Mouse (Mus musculus) heart, embryonic 11.5 days (tissue): Measurements from ENCODE around the gene Pafah2. TPM values are rescaled to one million over a fixed set of nuclear protein-coding genes. Genes with fewer than 3 reads are reported as not detected.

Experiments used
- ATAC-seq: fragments of 200-750 bp; cut with Nextera tagmentation; replicated peaks from 2 replicates; pipeline ENCODE4 v1.8.0; 2017; ENCODE audit warnings: moderate library complexity; ENCODE audit not compliant: insufficient number of reproducible peaks, low FRiP score, low TSS enrichment
- H3K27ac ChIP-seq: fragments of 300-500 bp; sonication (generic); 2 replicates; pipeline ENCODE4 v1.5.1; 2014; ENCODE audit warnings: mild to moderate bottlenecking, low read depth, low read length
- H3K27me3 ChIP-seq: fragments of 300-500 bp; sonication (generic); 2 replicates; pipeline ENCODE4 v1.6.1; 2014; ENCODE audit warnings: mild to moderate bottlenecking, low read length, mixed read lengths; ENCODE audit not compliant: control insufficient read depth, insufficient read depth
- H3K36me3 ChIP-seq: fragments of 300-500 bp; sonication (generic); 2 replicates; pipeline ENCODE4 v1.6.1; 2014; ENCODE audit warnings: mild to moderate bottlenecking, low read length, moderate library complexity, mixed read lengths; ENCODE audit not compliant: control insufficient read depth, insufficient read depth
- H3K4me1 ChIP-seq: fragments of 300-500 bp; sonication (generic); 2 replicates; pipeline ENCODE4 v1.6.1; 2014; ENCODE audit warnings: low read length; ENCODE audit not compliant: control insufficient read depth, insufficient read depth
- H3K4me2 ChIP-seq: fragments of 300-500 bp; sonication (generic); 2 replicates; pipeline ENCODE4 v1.6.1; 2014; ENCODE audit warnings: mild to moderate bottlenecking, moderate library complexity
- H3K4me3 ChIP-seq: fragments of 300-500 bp; sonication (generic); 2 replicates; pipeline ENCODE4 v1.5.1; 2014; ENCODE audit warnings: low read depth, low read length
- H3K9ac ChIP-seq: fragments of 300-500 bp; sonication (generic); 2 replicates; pipeline ENCODE4 v1.6.1; 2014; ENCODE audit warnings: mild to moderate bottlenecking, low read depth, low read length, moderate library complexity
- H3K9me3 ChIP-seq: fragments of 300-500 bp; sonication (generic); replicated peaks from 2 replicates; pipeline ENCODE4 v1.6.1; 2016; ENCODE audit warnings: low read length; ENCODE audit not compliant: control insufficient read depth
- WGBS: fragments of 180-500 bp; shearing (Covaris S2); extraction: QIAGEN DNeasy Blood & Tissue Kit; methylation state at CpG from one replicate; pipeline ENCODE4 v1.1.7; 2014; ENCODE audit not compliant: insufficient replicate concordance; 5-methylcytosine and 5-hydroxymethylcytosine counted together
- polyA plus RNA-seq: library from polyadenylated mRNA; unstranded; fragments of >200 nt; fragmentation: Nextera tagmentation; extraction: Ambion mirVana; gene quantifications from 2 replicates; pipeline ENCODE4 v1.2.1, GENCODE M21; 2014

Pafah2 gene
- polyA plus RNA-seq, 1 experiment from 2014 or later: 11.8 TPM

GRCm38 (mm10) chr4:134465789-134466188 is 69.7 kb downstream of the Pafah2 start:
- H3K4me1 ChIP-seq: peaks cover 9% of the 10 kb centered on the region; the same call in 1 of the 2 replicates
- no peaks in the 10 kb centered on the region for H3K9me3 ChIP-seq
- H3K27ac ChIP-seq: no peak overlapping the region
- no peak overlapping the region for H3K4me3 ChIP-seq
- no peak overlapping the region for H3K9ac ChIP-seq
- no peak overlapping the region for H3K4me2 ChIP-seq
- peaks cover 1% of the 10 kb centered on the region for H3K36me3 ChIP-seq
- no peak for ATAC-seq
- WGBS: 36% methylated on average over 12 of the region's 12 CpGs
- no peaks in the 10 kb centered on the region for H3K27me3 ChIP-seq

GRCm38 (mm10) chr4:134466381-134467262 is 70.5 kb downstream of the Pafah2 start:
- no peak overlapping the region for H3K27ac ChIP-seq
- ATAC-seq: no peak
- peak overlapping the region; percentile 92 for H3K9ac ChIP-seq
- H3K9me3 ChIP-seq: no peaks in the 10 kb centered on the region; the same call in 1 of the 2 replicates
- H3K4me2 ChIP-seq: peak overlapping the region; percentile 99; the same call in 1 of the 2 replicates
- 71% methylated on average over 11 of the region's 11 CpGs for WGBS
- H3K4me1 ChIP-seq: peaks cover 9% of the 10 kb centered on the region; the same call in 1 of the 2 replicates
- no peaks in the 10 kb centered on the region for H3K27me3 ChIP-seq
- peaks cover 9% of the 10 kb centered on the region for H3K36me3 ChIP-seq
- H3K4me3 ChIP-seq: no peak overlapping the region

GRCm38 (mm10) chr4:134467435-134468214 is 71.5 kb downstream of the Pafah2 start:
- peak; percentile 23 for ATAC-seq
- Histone ChIP-seq H3K27me3 (no peaks in the 10 kb centered on the region), H3K27ac (peak overlapping the region; percentile 89), H3K4me1 (peaks cover 9% of the 10 kb centered on the region; the same call in 1 of the 2 replicates), H3K9me3 (no peaks in the 10 kb centered on the region; the same call in 1 of the 2 replicates), H3K36me3 (peaks cover 9% of the 10 kb centered on the region), H3K9ac (peak overlapping the region; percentile 92), H3K4me2 (peak overlapping the region; percentile 99), H3K4me3 (peak overlapping the region; percentile 74)
- WGBS: under 1% methylated on average over 31 of the region's 31 CpGs

GRCm38 (mm10) chr4:134468215-134468575 is 72.1 kb downstream of the Pafah2 start, which contains the start of gene Stmn1:
Gene Stmn1, plus strand, starts transcription at chr4:134468320.
- ATAC-seq: peak; percentile 95
- H3K27ac ChIP-seq: peak within 1 kb of the TSS; percentile 89
- H3K4me1 ChIP-seq: peaks cover 9% of the 10 kb centered on the region; the same call in 1 of the 2 replicates
- under 1% methylated on average over 31 of the region's 31 CpGs for WGBS
- peak within 1 kb of the TSS; percentile 74 for H3K4me3 ChIP-seq
- H3K9me3 ChIP-seq: no peaks in the 10 kb centered on the region; the same call in 1 of the 2 replicates
- H3K36me3 ChIP-seq: peaks cover 9% of the 10 kb centered on the region
- peak within 1 kb of the TSS; percentile 92 for H3K9ac ChIP-seq
- no peaks in the 10 kb centered on the region for H3K27me3 ChIP-seq
- H3K4me2 ChIP-seq: peak within 1 kb of the TSS; percentile 99

GRCm38 (mm10) chr4:134468578-134469266 is 72.6 kb downstream of the Pafah2 start:
- Histone ChIP-seq H3K9ac (peak overlapping the region; percentile 92), H3K4me2 (peak overlapping the region; percentile 99), H3K36me3 (peaks cover 10% of the 10 kb centered on the region), H3K27ac (peak overlapping the region; percentile 89), H3K27me3 (no peaks in the 10 kb centered on the region), H3K4me1 (peaks cover 9% of the 10 kb centered on the region; the same call in 1 of the 2 replicates), H3K9me3 (no peaks in the 10 kb centered on the region; the same call in 1 of the 2 replicates), H3K4me3 (peak overlapping the region; percentile 74)
- ATAC-seq: peak; percentile 86
- under 1% methylated on average over 60 of the region's 68 CpGs for WGBS

GRCm38 (mm10) chr4:134469341-134469796 is 73.2 kb downstream of the Pafah2 start:
- Histone ChIP-seq H3K27me3 (no peaks in the 10 kb centered on the region), H3K36me3 (peaks cover 16% of the 10 kb centered on the region), H3K4me2 (peak overlapping the region; percentile 99), H3K4me3 (peak overlapping the region; percentile 74), H3K27ac (0 out of 2 replicates have a peak overlapping the region, but pooled peaks have one; percentile 89), H3K9ac (peak overlapping the region; percentile 92; the same call in 1 of the 2 replicates), H3K4me1 (peaks cover 9% of the 10 kb centered on the region; the same call in 1 of the 2 replicates), H3K9me3 (no peaks in the 10 kb centered on the region; the same call in 1 of the 2 replicates)
- no peak for ATAC-seq
- 25% methylated on average over 6 of the region's 6 CpGs for WGBS

GRCm38 (mm10) chr4:134469985-134470384 is 73.9 kb downstream of the Pafah2 start:
- WGBS: 88% methylated on average over 3 of the region's 3 CpGs

More at GRCm38 (mm10) chr4:134469985-134470384, 73.9 kb downstream of the Pafah2 start:
- H3K36me3 ChIP-seq: peaks cover 22% of the 10 kb centered on the region
- ATAC-seq: no peak
- H3K27ac ChIP-seq: no peak overlapping the region
- H3K27me3 ChIP-seq: no peaks in the 10 kb centered on the region
- peak overlapping the region; percentile 99 for H3K4me2 ChIP-seq
- H3K4me3 ChIP-seq: no peak overlapping the region; the same call in 1 of the 2 replicates
- H3K4me1 ChIP-seq: peaks cover 9% of the 10 kb centered on the region; the same call in 1 of the 2 replicates
- no peak overlapping the region for H3K9ac ChIP-seq
- H3K9me3 ChIP-seq: no peaks in the 10 kb centered on the region; the same call in 1 of the 2 replicates
